Mouse (Mus musculus) heart, embryonic 11.5 days (tissue): ENCODE results near the gene Ush2a. TPM values are rescaled to one million over a fixed set of nuclear protein-coding genes. Genes with fewer than 3 reads are reported as not detected.

Experiments used
- ATAC-seq: fragments of 200-750 bp; cut with Nextera tagmentation; replicated peaks from 2 replicates; pipeline ENCODE4 v1.8.0; 2017; ENCODE audit warnings: moderate library complexity; ENCODE audit not compliant: insufficient number of reproducible peaks, low FRiP score, low TSS enrichment
- H3K27ac ChIP-seq: fragments of 300-500 bp; sonication (generic); 2 replicates; pipeline ENCODE4 v1.5.1; 2014; ENCODE audit warnings: mild to moderate bottlenecking, low read depth, low read length
- H3K27me3 ChIP-seq: fragments of 300-500 bp; sonication (generic); 2 replicates; pipeline ENCODE4 v1.6.1; 2014; ENCODE audit warnings: mild to moderate bottlenecking, low read length, mixed read lengths; ENCODE audit not compliant: control insufficient read depth, insufficient read depth
- H3K36me3 ChIP-seq: fragments of 300-500 bp; sonication (generic); 2 replicates; pipeline ENCODE4 v1.6.1; 2014; ENCODE audit warnings: mild to moderate bottlenecking, low read length, moderate library complexity, mixed read lengths; ENCODE audit not compliant: control insufficient read depth, insufficient read depth
- H3K4me1 ChIP-seq: fragments of 300-500 bp; sonication (generic); 2 replicates; pipeline ENCODE4 v1.6.1; 2014; ENCODE audit warnings: low read length; ENCODE audit not compliant: control insufficient read depth, insufficient read depth
- H3K4me2 ChIP-seq: fragments of 300-500 bp; sonication (generic); 2 replicates; pipeline ENCODE4 v1.6.1; 2014; ENCODE audit warnings: mild to moderate bottlenecking, moderate library complexity
- H3K4me3 ChIP-seq: fragments of 300-500 bp; sonication (generic); 2 replicates; pipeline ENCODE4 v1.5.1; 2014; ENCODE audit warnings: low read depth, low read length
- H3K9ac ChIP-seq: fragments of 300-500 bp; sonication (generic); 2 replicates; pipeline ENCODE4 v1.6.1; 2014; ENCODE audit warnings: mild to moderate bottlenecking, low read depth, low read length, moderate library complexity
- H3K9me3 ChIP-seq: fragments of 300-500 bp; sonication (generic); replicated peaks from 2 replicates; pipeline ENCODE4 v1.6.1; 2016; ENCODE audit warnings: low read length; ENCODE audit not compliant: control insufficient read depth
- WGBS: fragments of 180-500 bp; shearing (Covaris S2); extraction: QIAGEN DNeasy Blood & Tissue Kit; methylation state at CpG from one replicate; pipeline ENCODE4 v1.1.7; 2014; ENCODE audit not compliant: insufficient replicate concordance; 5-methylcytosine and 5-hydroxymethylcytosine counted together
- polyA plus RNA-seq: library from polyadenylated mRNA; unstranded; fragments of >200 nt; fragmentation: Nextera tagmentation; extraction: Ambion mirVana; gene quantifications from 2 replicates; pipeline ENCODE4 v1.2.1, GENCODE M21; 2014

The Ush2a gene
- polyA plus RNA-seq, 1 experiment from 2014 or later, result 0.03 TPM

- Histone ChIP-seq H3K4me1 (no peaks in the 10 kb centered on the region), H3K27me3 (no peaks in the 10 kb centered on the region), H3K4me2 (no peak overlapping the region), H3K9me3 (no peaks in the 10 kb centered on the region), H3K4me3 (no peak overlapping the region), H3K9ac (no peak overlapping the region), H3K36me3 (no peaks in the 10 kb centered on the region), H3K27ac (no peak overlapping the region)
- 62% methylated on average over 3 of the region's 3 CpGs for WGBS
- no peak for ATAC-seq
Observed at GRCm38 (mm10) chr1:188716886-188717285, 455.1 kb downstream of the Ush2a start.

- H3K9ac ChIP-seq, result no peak overlapping the region
- H3K4me3 ChIP-seq, result no peak overlapping the region
- WGBS, result 68% methylated on average over 17 of the region's 17 CpGs
- no peaks in the 10 kb centered on the region for H3K27me3 ChIP-seq
- no peak for ATAC-seq
- no peaks in the 10 kb centered on the region for H3K4me1 ChIP-seq
- H3K4me2 ChIP-seq, result no peak overlapping the region
- H3K36me3 ChIP-seq, result no peaks in the 10 kb centered on the region
- no peaks in the 10 kb centered on the region for H3K9me3 ChIP-seq
- no peak overlapping the region for H3K27ac ChIP-seq
Observed at GRCm38 (mm10) chr1:188725122-188725995, 463.5 kb downstream of the Ush2a start.

- WGBS, result 83% methylated on average over 6 of the region's 6 CpGs
- no peak overlapping the region for H3K4me2 ChIP-seq
- ATAC-seq, result no peak
Observed at GRCm38 (mm10) chr1:188726937-188727336, 465.1 kb downstream of the Ush2a start.

GRCm38 (mm10) chr1:188728625-188729024 lies 466.8 kb downstream of the Ush2a start:
- Histone ChIP-seq H3K4me1 (no peaks in the 10 kb centered on the region), H3K27ac (no peak overlapping the region), H3K4me3 (no peak overlapping the region), H3K9ac (no peak overlapping the region), H3K27me3 (no peaks in the 10 kb centered on the region), H3K4me2 (no peak overlapping the region), H3K36me3 (no peaks in the 10 kb centered on the region), H3K9me3 (no peaks in the 10 kb centered on the region)
- ATAC-seq, result no peak
- WGBS, result 86% methylated on average over 8 of the region's 8 CpGs

More at GRCm38 (mm10) chr1:188726937-188727336, 465.1 kb downstream of the Ush2a start:
- Histone ChIP-seq H3K27me3 (no peaks in the 10 kb centered on the region), H3K4me1 (no peaks in the 10 kb centered on the region), H3K4me3 (no peak overlapping the region), H3K9ac (no peak overlapping the region), H3K9me3 (no peaks in the 10 kb centered on the region), H3K27ac (no peak overlapping the region), H3K36me3 (no peaks in the 10 kb centered on the region)

GRCm38 (mm10) chr1:188729179-188729578 lies 467.4 kb downstream of the Ush2a start:
- Histone ChIP-seq H3K27me3 (no peaks in the 10 kb centered on the region), H3K36me3 (no peaks in the 10 kb centered on the region), H3K4me3 (no peak overlapping the region), H3K9ac (no peak overlapping the region), H3K4me2 (no peak overlapping the region), H3K4me1 (no peaks in the 10 kb centered on the region), H3K27ac (no peak overlapping the region), H3K9me3 (no peaks in the 10 kb centered on the region)
- no peak for ATAC-seq
- 87% methylated on average over 7 of the region's 7 CpGs for WGBS

- Histone ChIP-seq H3K27ac (no peak overlapping the region), H3K4me2 (no peak overlapping the region), H3K27me3 (no peaks in the 10 kb centered on the region), H3K4me1 (no peaks in the 10 kb centered on the region), H3K9me3 (no peaks in the 10 kb centered on the region; the same call in 1 of the 2 replicates), H3K9ac (no peak overlapping the region), H3K4me3 (no peak overlapping the region), H3K36me3 (no peaks in the 10 kb centered on the region)
- no peak for ATAC-seq
- WGBS, result 61% methylated on average over 7 of the region's 7 CpGs
Observed at GRCm38 (mm10) chr1:188734741-188735266, 473.0 kb downstream of the Ush2a start.

GRCm38 (mm10) chr1:188742971-188743370 lies 481.1 kb downstream of the Ush2a start:
- Histone ChIP-seq H3K36me3 (no peaks in the 10 kb centered on the region), H3K27ac (no peak overlapping the region), H3K4me3 (no peak overlapping the region), H3K4me1 (no peaks in the 10 kb centered on the region), H3K9ac (no peak overlapping the region), H3K4me2 (no peak overlapping the region), H3K27me3 (no peaks in the 10 kb centered on the region), H3K9me3 (no peaks in the 10 kb centered on the region)
- WGBS, result 75% methylated on average over 7 of the region's 7 CpGs
- no peak for ATAC-seq

- no peak for ATAC-seq
- Histone ChIP-seq H3K4me3 (no peak overlapping the region), H3K27me3 (no peaks in the 10 kb centered on the region), H3K9me3 (no peaks in the 10 kb centered on the region), H3K27ac (no peak overlapping the region), H3K9ac (no peak overlapping the region), H3K36me3 (no peaks in the 10 kb centered on the region), H3K4me2 (no peak overlapping the region), H3K4me1 (no peaks in the 10 kb centered on the region)
- WGBS, result 75% methylated on average over 15 of the region's 15 CpGs
Observed at GRCm38 (mm10) chr1:188755031-188755430, 493.2 kb downstream of the Ush2a start.
